Mouse (Mus musculus) kidney, adult 2 months (tissue): Measurements from ENCODE around the gene Zan.

Experiments used
- CTCF ChIP-seq: fragments of 200-500 bp; conservative IDR thresholded peaks from 2 replicates; pipeline ENCODE4 v1.5.1; 2011; ENCODE audit warnings: low read depth, mild to moderate bottlenecking, control low read depth, low read length, moderate library complexity, mixed read lengths; ENCODE audit not compliant: insufficient read depth, insufficient read length
- POLR2A ChIP-seq: fragments of 200-500 bp; IDR thresholded peaks from one replicate; pipeline ENCODE4 v1.6.1; 2011; ENCODE audit warnings: low read depth, low read length, control low read depth

GRCm38 (mm10) chr5:137523396-137524250 lies 46.8 kb upstream of the Zan start:
- TF ChIP-seq CTCF = no peak
- TF ChIP-seq POLR2A = no peak
